ENCODE assay signal across 32 mouse cellular contexts in genomic region chr13:76840712-76841111, GRCm38 (mm10).
"Had no signal": no experiment of that assay in that cellular context is flagged by ENCODE, and none has a peak within 500 bp of the region (broad histone marks: within the 10 kb centered on the region; RNA-seq: fewer than 3 reads in every experiment).

No protein-coding gene starts in this region.

- H3K9ac ChIP-seq: heart, embryonic 12.5 days; heart, embryonic 13.5 days; heart, embryonic 15.5 days; hindbrain, embryonic 12.5 days; hindbrain, embryonic 13.5 days; hindbrain, embryonic 14.5 days; hindbrain, embryonic 15.5 days; intestine, embryonic 15.5 days; kidney, embryonic 15.5 days had no signal

- H3K4me1 ChIP-seq: heart, embryonic 10.5 days; heart, embryonic 12.5 days; heart, embryonic 13.5 days; heart, embryonic 15.5 days; hindbrain, embryonic 10.5 days; hindbrain, embryonic 15.5 days; intestine, embryonic 15.5 days; kidney, embryonic 15.5 days had no signal

- H3K36me3 ChIP-seq: heart, embryonic 10.5 days; heart, embryonic 12.5 days; heart, embryonic 13.5 days; heart, embryonic 15.5 days; hindbrain, embryonic 10.5 days; hindbrain, embryonic 12.5 days; hindbrain, embryonic 13.5 days; hindbrain, embryonic 15.5 days; intestine, embryonic 15.5 days; kidney, embryonic 15.5 days had no signal

- H3K4me3 ChIP-seq: heart, embryonic 10.5 days; heart, embryonic 12.5 days; heart, embryonic 13.5 days; heart, embryonic 15.5 days; hindbrain, embryonic 10.5 days; hindbrain, embryonic 12.5 days; hindbrain, embryonic 13.5 days; hindbrain, embryonic 15.5 days; intestine, embryonic 15.5 days; kidney, embryonic 15.5 days; layer of hippocampus, adult 2 months; left cerebral cortex, adult 2 months had no signal

- H3K4me2 ChIP-seq: heart, embryonic 11.5 days; heart, embryonic 12.5 days; heart, embryonic 13.5 days; heart, embryonic 15.5 days; hindbrain, embryonic 12.5 days; hindbrain, embryonic 13.5 days; hindbrain, embryonic 14.5 days; hindbrain, embryonic 15.5 days; intestine, embryonic 15.5 days; kidney, embryonic 15.5 days had no signal

- H3K27me3 ChIP-seq: heart, embryonic 12.5 days; heart, embryonic 13.5 days; heart, embryonic 15.5 days; hindbrain, embryonic 12.5 days; hindbrain, embryonic 13.5 days; hindbrain, embryonic 15.5 days; intestine, embryonic 15.5 days; kidney, embryonic 15.5 days had no signal

- DNase-seq: heart, postnatal 10 days; heart, postnatal 14 days; heart, postnatal 36 days; heart, postnatal 4 days; kidney, adult 11 months; kidney, adult 18-20 months; kidney, adult 2 months; kidney, adult 8-10 months; kidney, adult 9 months; kidney, postnatal 10 days; kidney, postnatal 14 days; kidney, postnatal 25 days; kidney, postnatal 36 days; kidney, postnatal 4 days; layer of hippocampus, adult 9-11 months; layer of hippocampus, postnatal 36 days had no signal

- H3K27ac ChIP-seq: heart, embryonic 10.5 days; heart, embryonic 13.5 days; heart, embryonic 15.5 days; hindbrain, embryonic 10.5 days; hindbrain, embryonic 12.5 days; hindbrain, embryonic 13.5 days; hindbrain, embryonic 14.5 days; hindbrain, embryonic 15.5 days; hindbrain, postnatal 0 days; intestine, embryonic 15.5 days; kidney, embryonic 15.5 days; kidney, postnatal 0 days; layer of hippocampus, adult 2 months; left cerebral cortex, adult 2 months had no signal

- H3K9me3 ChIP-seq: heart, embryonic 10.5 days; heart, embryonic 12.5 days; heart, embryonic 13.5 days; heart, embryonic 15.5 days; hindbrain, embryonic 10.5 days; hindbrain, embryonic 12.5 days; hindbrain, embryonic 13.5 days; hindbrain, embryonic 15.5 days; intestine, embryonic 15.5 days; kidney, embryonic 15.5 days had no signal
